Mouse (Mus musculus): ENCODE measurements around the gene Ncmap. TPM values are rescaled to one million over a fixed set of nuclear protein-coding genes. Genes with fewer than 3 reads are reported as not detected.

Gene Ncmap
- polyA plus RNA-seq, 1 experiment from 2014 or later, result 1.2 TPM

DNA sequence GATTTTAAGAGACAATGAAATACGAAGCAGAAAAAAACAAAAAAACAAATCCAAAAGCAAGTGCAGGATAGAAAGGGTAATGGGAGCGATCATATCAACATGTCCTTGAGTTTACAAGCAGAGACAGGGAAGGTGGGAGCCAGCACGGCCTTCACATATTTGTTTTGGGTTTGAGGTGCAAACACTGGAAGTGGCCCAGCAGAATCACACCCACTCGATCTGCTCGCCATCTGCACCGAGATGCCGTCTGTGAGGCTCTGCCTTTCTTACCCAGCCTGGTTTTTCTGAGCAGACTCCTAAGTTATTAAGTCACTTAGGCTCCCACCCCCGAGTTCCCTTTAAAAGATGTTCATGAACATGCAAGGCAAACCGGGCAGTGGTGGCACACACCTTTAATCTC lies 27.6 kb upstream of the Ncmap start:
- H3K9me3 ChIP-seq, result no peaks in the 10 kb centered on the region
- H3K27me3 ChIP-seq (ENCODE audit: insufficient read depth, poor library complexity, severe bottlenecking), result no peaks in the 10 kb centered on the region
- no peak for DNase-seq (ENCODE audit: low spot score)
- no peak overlapping the region for H3K4me3 ChIP-seq
- no peak overlapping the region for H3K27ac ChIP-seq
- 84% methylated on average over 9 of the region's 9 CpGs for WGBS
- H3K4me1 ChIP-seq, result peaks cover 4% of the 10 kb centered on the region
- H3K36me3 ChIP-seq, result peaks cover 27% of the 10 kb centered on the region; the same call in 1 of the 2 replicates

DNA sequence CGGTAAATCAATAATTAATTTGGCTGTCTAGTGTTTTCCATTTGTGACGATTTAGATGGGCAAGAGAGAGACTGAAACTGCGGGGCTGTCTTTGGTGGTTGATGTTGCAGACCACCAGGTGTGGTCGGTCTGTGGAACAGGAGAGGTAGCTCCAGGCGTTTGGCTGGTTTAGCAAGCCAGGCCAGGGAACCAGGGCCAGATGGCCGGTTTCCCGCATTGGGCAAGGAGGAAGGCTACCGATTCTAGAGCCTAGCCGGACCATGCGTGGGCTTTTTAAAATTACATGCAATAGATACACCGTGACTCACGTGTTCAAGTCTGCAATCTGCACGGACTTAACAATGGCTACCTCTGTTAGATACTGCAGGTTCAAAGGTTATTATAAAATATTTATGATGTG lies 22.9 kb upstream of the Ncmap start:
- H3K4me1 ChIP-seq, result peaks cover 7% of the 10 kb centered on the region; the same call in 1 of the 2 replicates
- WGBS, result 89% methylated on average over 13 of the region's 13 CpGs
- no peaks in the 10 kb centered on the region for H3K27me3 ChIP-seq (ENCODE audit: insufficient read depth, poor library complexity, severe bottlenecking)
- peaks cover 56% of the 10 kb centered on the region for H3K36me3 ChIP-seq
- no peak overlapping the region for H3K27ac ChIP-seq
- no peak for DNase-seq (ENCODE audit: low spot score)
- H3K9me3 ChIP-seq, result no peaks in the 10 kb centered on the region
- no peak overlapping the region for H3K4me3 ChIP-seq

DNA sequence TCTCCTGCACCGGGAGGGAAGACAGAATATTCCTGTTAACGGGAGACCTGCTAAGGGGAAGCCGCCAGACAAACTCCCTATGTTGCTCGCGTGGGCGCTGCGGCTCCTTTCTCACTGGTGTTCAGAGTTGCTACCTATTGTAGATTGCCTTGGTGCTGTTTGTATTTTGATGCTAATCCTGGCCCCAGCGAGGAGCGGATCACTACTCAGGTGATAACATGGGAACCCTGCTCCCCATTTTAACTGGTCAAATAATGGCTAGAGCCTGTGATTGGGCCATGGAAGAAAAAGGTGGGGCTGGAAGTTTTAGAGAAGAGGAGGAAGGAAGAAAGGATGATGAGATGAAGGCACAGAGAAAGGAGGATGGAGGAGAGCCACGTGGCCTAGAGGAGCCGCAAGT lies 22.4 kb upstream of the Ncmap start:
- WGBS, result 77% methylated on average over 11 of the region's 11 CpGs
- Histone ChIP-seq H3K27ac (no peak overlapping the region), H3K36me3 (peaks cover 59% of the 10 kb centered on the region), H3K27me3 (ENCODE audit: insufficient read depth, poor library complexity, severe bottlenecking) (no peaks in the 10 kb centered on the region), H3K4me3 (no peak overlapping the region), H3K4me1 (peaks cover 7% of the 10 kb centered on the region; the same call in 1 of the 2 replicates), H3K9me3 (no peaks in the 10 kb centered on the region)
- DNase-seq (ENCODE audit: low spot score), result no peak

DNA sequence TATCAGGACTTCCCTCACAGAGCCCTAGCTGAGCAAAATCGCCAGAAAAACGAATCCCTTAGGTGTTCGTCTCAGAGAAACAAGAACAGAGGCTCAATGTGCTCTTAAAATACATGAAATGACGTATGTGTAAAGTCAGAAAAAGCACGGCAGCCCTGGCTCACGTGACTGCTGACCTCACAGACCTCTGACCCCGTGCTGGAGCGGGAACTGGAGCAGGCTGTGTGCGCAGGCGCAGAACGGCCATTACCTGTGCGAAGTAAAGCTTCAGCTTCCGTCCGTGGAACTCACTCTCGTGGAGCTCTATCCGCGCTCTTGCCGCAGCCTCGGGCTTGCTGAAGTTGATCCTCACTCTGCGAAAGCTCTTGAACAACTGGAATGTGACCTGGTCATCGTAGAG lies 22.0 kb upstream of the Ncmap start:
- Histone ChIP-seq H3K27ac (no peak overlapping the region), H3K27me3 (ENCODE audit: insufficient read depth, poor library complexity, severe bottlenecking) (no peaks in the 10 kb centered on the region), H3K4me1 (peaks cover 7% of the 10 kb centered on the region; the same call in 1 of the 2 replicates), H3K4me3 (no peak overlapping the region), H3K9me3 (no peaks in the 10 kb centered on the region), H3K36me3 (peaks cover 60% of the 10 kb centered on the region)
- WGBS, result 77% methylated on average over 21 of the region's 21 CpGs
- no peak for DNase-seq (ENCODE audit: low spot score)

GRCm38 (mm10) chr4:135416367-135416766 lies 18.3 kb upstream of the Ncmap start:
- no peak for DNase-seq (ENCODE audit: low spot score)
- H3K36me3 ChIP-seq, result peaks cover 50% of the 10 kb centered on the region
- no peaks in the 10 kb centered on the region for H3K9me3 ChIP-seq
- H3K4me1 ChIP-seq, result peaks cover 7% of the 10 kb centered on the region; the same call in 1 of the 2 replicates
- H3K4me3 ChIP-seq, result no peak overlapping the region
- no peaks in the 10 kb centered on the region for H3K27me3 ChIP-seq (ENCODE audit: insufficient read depth, poor library complexity, severe bottlenecking)
- no peak overlapping the region for H3K27ac ChIP-seq
- WGBS, result 84% methylated on average over 21 of the region's 21 CpGs

DNA sequence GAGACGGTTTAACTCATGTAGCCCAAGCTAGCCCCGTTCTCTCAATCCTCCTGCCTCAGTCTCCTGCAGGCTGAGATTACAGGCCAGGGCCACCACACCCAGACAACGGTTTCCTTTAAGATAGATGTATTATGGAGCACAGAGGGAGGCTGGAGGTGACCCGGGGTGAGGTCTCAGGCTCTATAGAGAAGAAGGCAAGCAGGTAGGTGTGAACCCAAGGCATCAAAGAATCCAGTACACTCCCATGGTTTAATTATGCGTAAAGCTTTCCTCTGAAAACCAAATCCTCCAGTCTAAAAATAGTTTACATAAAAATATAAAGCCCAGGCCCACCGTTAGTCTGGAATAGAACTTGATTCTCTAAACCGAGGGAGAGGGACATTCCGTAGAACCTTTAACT lies 15.5 kb upstream of the Ncmap start:
- peaks cover 30% of the 10 kb centered on the region for H3K36me3 ChIP-seq
- 77% methylated on average over 8 of the region's 8 CpGs for WGBS
- H3K4me1 ChIP-seq, result no peaks in the 10 kb centered on the region
- no peak for DNase-seq (ENCODE audit: low spot score)
- no peaks in the 10 kb centered on the region for H3K27me3 ChIP-seq (ENCODE audit: insufficient read depth, poor library complexity, severe bottlenecking)
- no peak overlapping the region for H3K4me3 ChIP-seq
- no peak overlapping the region for H3K27ac ChIP-seq
- H3K9me3 ChIP-seq, result no peaks in the 10 kb centered on the region

DNA sequence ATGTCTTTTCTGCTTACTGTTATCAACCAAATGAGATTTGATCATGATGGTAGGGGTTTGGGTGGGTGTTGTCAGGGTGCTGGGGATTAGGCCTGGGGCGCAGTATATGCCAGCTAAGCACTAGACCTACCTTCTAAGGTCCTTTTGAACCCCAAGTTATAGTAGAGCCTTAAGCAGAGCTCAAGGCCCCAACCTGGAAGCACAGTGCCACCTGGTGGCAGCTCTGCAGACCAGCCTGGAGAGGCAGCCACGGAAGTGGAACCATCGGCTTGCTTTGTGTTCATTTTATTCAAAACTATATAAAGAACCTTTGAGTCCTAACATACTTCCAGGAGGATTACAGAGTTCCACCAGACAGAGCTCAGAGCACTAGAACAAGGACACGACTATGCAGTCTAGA lies 13.6 kb upstream of the Ncmap start:
- DNase-seq (ENCODE audit: low spot score), result peak; percentile 81
- Histone ChIP-seq H3K4me3 (no peak overlapping the region), H3K27ac (no peak overlapping the region), H3K27me3 (ENCODE audit: insufficient read depth, poor library complexity, severe bottlenecking) (no peaks in the 10 kb centered on the region), H3K9me3 (no peaks in the 10 kb centered on the region), H3K4me1 (no peaks in the 10 kb centered on the region), H3K36me3 (peaks cover 23% of the 10 kb centered on the region)
- WGBS, result 29% methylated on average over 4 of the region's 4 CpGs

GRCm38 (mm10) chr4:135406180-135406579 lies 8.2 kb upstream of the Ncmap start:
- no peaks in the 10 kb centered on the region for H3K9me3 ChIP-seq
- H3K4me1 ChIP-seq, result 0 out of 2 replicates have a peak, but pooled peaks cover 5% of the 10 kb centered on the region
- WGBS, result 57% methylated on average over 5 of the region's 5 CpGs
- H3K27me3 ChIP-seq (ENCODE audit: insufficient read depth, poor library complexity, severe bottlenecking), result 0 out of 2 replicates have a peak, but pooled peaks cover 2% of the 10 kb centered on the region
- H3K36me3 ChIP-seq, result no peaks in the 10 kb centered on the region; the same call in 1 of the 2 replicates
- no peak overlapping the region for H3K27ac ChIP-seq
- no peak overlapping the region for H3K4me3 ChIP-seq
- DNase-seq (ENCODE audit: low spot score), result no peak

DNA sequence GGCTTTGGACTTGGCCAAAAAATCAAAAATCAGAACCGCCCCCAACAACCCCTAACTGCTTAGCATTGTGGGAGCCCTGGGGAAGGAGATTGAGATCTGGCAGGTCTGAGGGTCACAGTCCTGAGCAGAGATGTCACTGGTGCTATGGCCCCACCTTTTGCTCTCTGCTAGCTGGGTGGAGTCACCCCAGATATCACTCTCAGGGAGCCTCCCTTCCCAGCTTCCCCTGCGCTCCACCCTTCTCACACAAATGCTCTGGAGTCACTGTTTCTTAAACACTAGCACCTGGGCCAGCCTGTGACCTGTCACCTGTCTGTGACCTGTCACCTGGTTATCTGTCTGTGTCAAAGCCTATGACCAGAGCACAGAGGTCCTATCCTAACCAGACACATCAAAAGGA lies 6.9 kb upstream of the Ncmap start:
- 78% methylated on average over 2 of the region's 2 CpGs for WGBS
- Histone ChIP-seq H3K36me3 (no peaks in the 10 kb centered on the region; the same call in 1 of the 2 replicates), H3K4me1 (0 out of 2 replicates have a peak, but pooled peaks cover 5% of the 10 kb centered on the region), H3K4me3 (no peak overlapping the region), H3K27ac (no peak overlapping the region), H3K27me3 (ENCODE audit: insufficient read depth, poor library complexity, severe bottlenecking) (0 out of 2 replicates have a peak, but pooled peaks cover 3% of the 10 kb centered on the region), H3K9me3 (no peaks in the 10 kb centered on the region)
- peak; percentile 80 for DNase-seq (ENCODE audit: low spot score)

GRCm38 (mm10) chr4:135404048-135404447 lies 6.0 kb upstream of the Ncmap start:
- Histone ChIP-seq H3K4me3 (no peak overlapping the region), H3K36me3 (no peaks in the 10 kb centered on the region), H3K4me1 (0 out of 2 replicates have a peak, but pooled peaks cover 5% of the 10 kb centered on the region), H3K27ac (no peak overlapping the region), H3K27me3 (ENCODE audit: insufficient read depth, poor library complexity, severe bottlenecking) (peaks cover 10% of the 10 kb centered on the region), H3K9me3 (no peaks in the 10 kb centered on the region)
- DNase-seq (ENCODE audit: low spot score), result no peak
- WGBS, result 71% methylated on average over 10 of the region's 10 CpGs

DNA sequence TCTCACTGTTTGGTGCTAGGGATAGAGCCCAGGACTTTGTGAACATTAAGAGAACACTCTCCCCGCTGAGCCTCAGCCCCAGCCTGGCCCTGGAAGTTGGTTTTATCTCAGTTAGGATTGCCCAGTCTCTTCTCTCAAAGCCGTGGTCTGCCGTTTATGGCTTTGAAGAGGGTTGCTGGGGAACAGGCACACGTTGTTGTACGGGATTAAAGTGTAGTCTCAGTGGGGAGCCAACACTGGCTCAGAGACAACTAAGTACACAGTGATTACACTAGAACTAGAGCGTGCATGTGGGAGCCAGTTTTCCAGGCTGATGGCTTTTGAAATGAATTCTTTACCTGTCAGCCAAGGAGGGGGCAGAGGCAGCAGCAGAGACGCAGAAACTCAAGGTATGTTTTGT lies 3.9 kb upstream of the Ncmap start:
- WGBS, result 32% methylated on average over 7 of the region's 7 CpGs
- Histone ChIP-seq H3K36me3 (no peaks in the 10 kb centered on the region), H3K27me3 (ENCODE audit: insufficient read depth, poor library complexity, severe bottlenecking) (peaks cover 30% of the 10 kb centered on the region)

DNA sequence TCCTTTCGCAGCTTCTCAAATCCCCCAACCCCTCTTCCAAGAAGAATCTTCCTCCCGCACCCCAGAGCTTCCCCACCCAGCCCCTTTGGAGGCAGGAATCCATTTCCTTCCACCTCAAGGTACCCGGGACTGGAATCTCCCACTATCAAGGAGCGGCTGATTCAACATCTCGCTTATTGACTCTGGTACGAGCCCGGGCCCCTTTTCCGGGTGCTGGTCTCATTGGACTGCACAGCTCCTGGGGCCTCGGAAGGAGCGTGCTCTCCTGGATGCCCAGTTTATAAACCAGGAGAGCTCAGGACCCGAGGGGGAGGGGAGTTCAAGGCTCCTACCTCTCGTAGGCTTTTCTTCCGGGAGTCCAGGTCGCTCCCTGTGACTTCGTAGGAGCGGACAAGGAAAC lies 476 bp downstream of the Ncmap start:
- H3K4me3 ChIP-seq, result peak overlapping the region; percentile 66
- DNase-seq (ENCODE audit: low spot score), result no peak
- H3K4me1 ChIP-seq, result peaks cover 12% of the 10 kb centered on the region
- 0 out of 2 replicates have a peak, but pooled peaks cover 3% of the 10 kb centered on the region for H3K9me3 ChIP-seq
- H3K27ac ChIP-seq, result peak overlapping the region; percentile 67; the same call in 1 of the 2 replicates
- 4% methylated on average over 16 of the region's 16 CpGs for WGBS
- no peaks in the 10 kb centered on the region for H3K36me3 ChIP-seq
- H3K27me3 ChIP-seq (ENCODE audit: insufficient read depth, poor library complexity, severe bottlenecking), result peaks cover 53% of the 10 kb centered on the region

More for the DNA sequence above, 3.9 kb upstream of the Ncmap start:
- Histone ChIP-seq H3K4me1 (peaks cover 16% of the 10 kb centered on the region), H3K9me3 (no peaks in the 10 kb centered on the region), H3K4me3 (no peak overlapping the region), H3K27ac (no peak overlapping the region)
- DNase-seq (ENCODE audit: low spot score), result no peak

GRCm38 (mm10) chr4:135396303-135396702 lies 1.7 kb downstream of the Ncmap start:
- WGBS, result 86% methylated on average over 5 of the region's 5 CpGs
- H3K9me3 ChIP-seq, result 0 out of 2 replicates have a peak, but pooled peaks cover 3% of the 10 kb centered on the region
- no peak for DNase-seq (ENCODE audit: low spot score)
- H3K36me3 ChIP-seq, result no peaks in the 10 kb centered on the region
- peaks cover 12% of the 10 kb centered on the region for H3K4me1 ChIP-seq
- no peak overlapping the region for H3K27ac ChIP-seq
- H3K4me3 ChIP-seq, result no peak overlapping the region
- peaks cover 52% of the 10 kb centered on the region for H3K27me3 ChIP-seq (ENCODE audit: insufficient read depth, poor library complexity, severe bottlenecking)

- H3K4me3 ChIP-seq, result no peak overlapping the region
- no peak overlapping the region for H3K27ac ChIP-seq
- 87% methylated on average over 4 of the region's 4 CpGs for WGBS
- H3K4me1 ChIP-seq, result peaks cover 12% of the 10 kb centered on the region
- 0 out of 2 replicates have a peak, but pooled peaks cover 3% of the 10 kb centered on the region for H3K9me3 ChIP-seq
- peaks cover 50% of the 10 kb centered on the region for H3K27me3 ChIP-seq (ENCODE audit: insufficient read depth, poor library complexity, severe bottlenecking)
- no peaks in the 10 kb centered on the region for H3K36me3 ChIP-seq
- DNase-seq (ENCODE audit: low spot score), result no peak
Observed at GRCm38 (mm10) chr4:135395375-135395774, 2.7 kb downstream of the Ncmap start.

All from heart, embryonic 10.5 days (tissue).